Mouse (Mus musculus) left cerebral cortex, postnatal 4 days (tissue): ENCODE data around the gene Slc15a4. TPM values are rescaled to one million over a fixed set of nuclear protein-coding genes. Genes with fewer than 3 reads are reported as not detected.
A peak's percentile ranks its signal among the peaks of the same experiment; 100 is the strongest.

Experiments used
- DNase-seq: peaks from one replicate; pipeline ENCODE4 v3.0.0-alpha.2; 2022
- intact Hi-C: fragments of 180-260 bp; cut with DNase I; formaldehyde crosslinking; loops from one replicate; pipeline ENCODE4 v1.15.1; 2025
- total RNA-seq, 2 experiments: library from RNA; stranded (reverse); gene quantifications; 2 replicates each; pipeline ENCODE4 v1.2.3; 2021

Gene Slc15a4
- total RNA-seq, 2 experiments from 2014 or later: 22.9 to 25.3 TPM

DNA sequence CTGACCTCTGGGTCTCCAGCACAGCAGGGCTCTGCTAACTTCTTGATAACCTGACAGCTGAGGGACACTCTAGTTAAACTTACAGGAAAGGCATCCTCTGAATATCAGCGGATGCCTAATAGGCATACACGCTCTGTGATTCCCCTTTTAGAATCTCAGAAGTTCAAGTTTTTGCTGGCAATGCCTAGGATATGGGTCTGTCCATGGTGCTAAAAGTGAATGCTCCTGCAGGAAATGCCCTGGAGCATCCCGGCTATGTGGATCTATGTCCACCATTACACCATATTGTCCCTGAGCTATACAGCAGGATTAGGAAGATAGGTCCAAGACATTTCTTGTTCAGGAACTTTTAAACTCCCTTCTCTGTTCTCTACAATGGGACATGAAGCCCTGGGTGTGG lies 71.6 kb downstream of the Slc15a4 start:
- DNase-seq: no peak
- intact Hi-C loops: no loop called here

GRCm38 (mm10) chr5:127548136-127548535 lies 84.6 kb downstream of the Slc15a4 start:
- peak; percentile 33 for DNase-seq
- intact Hi-C loops: no loop called here

GRCm38 (mm10) chr5:127546585-127546991 lies 86.1 kb downstream of the Slc15a4 start:
- DNase-seq: peak; percentile 74
- intact Hi-C loops: no loop called here

Other genes with a start within 250 kb of the Slc15a4 start
- gene Glt1d1, start 635 bp downstream of the Slc15a4 start, total RNA-seq: 10 to 100 TPM; 15.4 to 18.5 TPM